Mouse (Mus musculus): Measurements from ENCODE around the gene Ssbp3.

The Ssbp3 gene

DNA sequence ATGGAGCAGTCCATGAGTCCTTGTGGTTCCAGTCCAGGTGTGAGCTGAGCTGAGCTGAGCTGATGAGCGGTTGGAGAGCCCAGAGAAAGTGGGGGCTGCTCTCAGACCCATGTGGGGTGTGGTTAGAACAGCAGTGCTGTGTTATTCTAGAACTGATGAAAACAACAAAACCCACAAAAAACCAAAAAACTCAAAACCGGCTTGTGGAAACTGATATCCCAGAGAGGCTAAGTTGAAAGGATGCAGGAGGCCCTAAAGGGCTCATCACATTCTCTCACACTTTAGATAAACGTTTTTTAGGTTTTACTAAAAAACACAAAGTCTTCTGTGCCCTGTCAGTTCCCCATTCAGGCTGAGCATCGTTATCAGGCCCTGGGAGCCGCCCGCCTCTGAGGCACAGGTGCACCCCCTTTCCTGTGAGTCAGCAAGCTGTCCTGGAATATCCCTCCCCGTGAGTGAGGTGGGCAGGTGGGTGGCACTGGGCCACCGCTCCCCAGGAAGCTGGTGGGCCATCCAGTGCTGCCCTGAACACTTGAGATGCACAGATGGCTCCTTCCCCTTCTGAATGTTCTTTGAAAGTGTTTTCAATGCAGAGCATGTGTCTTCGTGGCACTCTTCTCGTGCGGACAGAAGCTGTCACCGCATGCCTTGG, 24.6 kb downstream of the Ssbp3 start:
- DNase-seq = no peak

DNA sequence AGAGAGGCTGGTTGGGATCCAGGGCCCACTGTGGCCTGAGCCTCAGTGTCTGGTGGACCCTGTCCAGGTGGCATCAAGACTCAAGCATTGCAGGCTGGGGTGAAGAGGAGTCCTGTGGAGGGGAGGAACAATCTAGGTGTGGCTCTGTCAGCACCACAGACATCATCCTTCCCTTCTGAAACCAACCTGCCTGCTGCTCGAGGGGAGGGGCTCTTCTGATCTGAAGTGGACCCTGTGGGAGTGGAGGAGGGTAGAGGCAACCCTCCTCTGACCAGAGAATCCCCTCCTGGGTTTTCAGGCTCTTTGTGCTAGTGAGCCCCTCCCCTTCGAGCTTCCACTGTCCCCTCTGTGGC, 25.1 kb downstream of the Ssbp3 start:
- no peak for DNase-seq

DNA sequence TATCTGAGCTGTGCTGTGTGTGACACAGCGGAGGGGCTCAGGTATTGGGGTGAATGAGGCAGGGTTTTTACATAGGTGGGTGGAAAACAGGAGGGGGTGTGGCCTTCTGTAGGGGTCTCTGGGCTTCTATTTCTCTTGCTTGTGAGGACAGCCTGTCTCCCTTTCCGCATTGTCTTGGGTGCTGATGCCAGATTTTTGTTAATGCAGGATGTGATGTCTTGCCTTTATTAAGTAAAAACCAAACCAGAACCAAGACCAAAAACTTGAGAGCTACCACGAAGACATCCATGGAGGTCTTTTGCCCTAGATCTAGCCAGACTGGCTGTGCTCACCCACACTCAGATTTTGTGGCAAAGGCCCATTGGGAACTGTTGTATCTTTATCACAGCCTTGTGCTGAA, 25.5 kb downstream of the Ssbp3 start:
- no peak for DNase-seq

DNA sequence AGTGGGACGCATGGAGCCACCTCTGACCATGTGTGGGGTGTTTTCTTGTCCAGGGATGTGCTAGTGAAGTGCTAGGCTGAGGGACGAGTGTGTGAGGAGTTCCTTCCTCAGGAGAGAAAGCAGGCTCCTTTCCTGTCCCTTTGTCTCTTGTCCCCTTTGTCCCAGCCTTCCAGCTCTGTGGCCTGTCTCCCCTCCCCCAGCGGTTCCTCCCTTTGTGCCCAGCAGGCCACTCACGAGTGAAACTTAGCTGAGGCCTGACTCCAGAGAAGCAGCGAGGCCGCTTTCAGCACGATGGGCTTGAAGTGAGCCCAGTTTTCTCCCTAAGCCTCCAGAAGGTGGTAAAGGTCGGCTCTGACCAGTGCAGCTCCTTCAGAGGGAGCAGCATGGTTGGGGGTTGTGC, 26.2 kb downstream of the Ssbp3 start:
- peak; percentile 21 for DNase-seq

DNA sequence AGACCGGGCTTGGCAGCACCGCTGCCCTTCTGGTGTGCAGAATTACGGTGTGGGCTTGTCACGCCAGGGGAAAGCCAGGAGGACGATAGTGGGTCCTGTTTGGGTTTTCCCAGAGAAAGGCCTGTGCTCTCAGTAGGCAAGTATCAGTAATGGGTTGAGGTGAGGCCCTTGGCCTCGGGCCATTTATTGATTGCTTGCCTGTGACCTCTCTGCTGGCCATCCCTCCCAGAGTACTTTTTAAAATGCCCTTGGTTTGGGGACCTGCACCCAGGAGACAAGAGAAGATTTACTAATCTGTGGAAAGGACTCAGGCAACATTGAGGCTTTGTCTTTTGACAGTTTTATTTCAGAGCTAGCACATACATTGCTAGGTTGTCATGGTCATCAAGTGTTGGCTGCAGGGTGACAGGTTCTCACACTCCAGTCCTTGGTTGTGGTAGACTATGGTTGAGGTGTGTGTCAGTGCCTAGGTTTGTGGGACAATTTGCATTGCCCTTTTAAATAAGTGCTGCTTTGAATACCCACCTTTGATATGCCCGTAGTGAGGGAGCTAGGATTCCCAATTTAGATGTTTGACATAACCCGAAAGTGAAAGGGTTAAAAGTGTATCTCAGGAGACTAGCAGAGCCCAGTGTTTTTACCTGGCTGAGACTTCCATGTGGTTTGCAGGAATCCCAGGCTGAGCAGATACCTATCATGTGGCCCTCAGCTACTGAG, 28.2 kb downstream of the Ssbp3 start:
- no peak for DNase-seq

DNA sequence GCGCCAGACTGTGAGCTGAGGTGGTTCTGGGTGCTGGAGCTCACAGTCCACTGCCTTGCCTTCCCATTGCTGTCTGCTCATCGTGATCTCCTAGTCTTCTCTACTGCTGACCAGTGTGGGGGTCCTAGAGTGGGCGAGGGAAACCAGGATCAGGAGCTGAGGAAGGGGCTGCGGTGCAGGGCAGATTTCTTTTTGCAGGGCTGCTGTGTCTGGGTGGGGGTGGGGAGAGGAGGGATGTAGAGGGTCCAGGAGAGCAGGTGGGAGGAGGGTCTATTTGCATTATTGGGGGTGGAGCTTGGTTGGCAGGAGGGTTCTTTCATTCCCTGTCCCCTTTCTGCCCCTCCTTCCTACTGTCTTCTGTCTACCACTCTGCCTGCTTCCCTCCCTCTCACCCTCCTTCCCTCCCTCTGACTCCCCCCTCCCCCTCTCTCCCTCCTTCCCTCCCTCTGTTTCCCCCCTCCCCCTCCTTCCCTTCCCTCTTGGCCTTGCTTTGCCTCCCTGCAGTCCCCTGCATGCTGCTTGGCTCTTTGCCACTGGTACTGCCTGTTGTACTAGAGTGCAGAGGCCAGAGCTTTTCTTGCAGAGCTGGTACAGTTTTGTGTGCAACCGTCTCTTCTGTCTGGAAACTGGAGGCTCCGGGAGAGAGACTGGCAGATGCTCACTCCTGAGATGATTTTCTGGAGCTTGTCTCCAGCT, 28.9 kb downstream of the Ssbp3 start:
- DNase-seq = peak; percentile 60

DNA sequence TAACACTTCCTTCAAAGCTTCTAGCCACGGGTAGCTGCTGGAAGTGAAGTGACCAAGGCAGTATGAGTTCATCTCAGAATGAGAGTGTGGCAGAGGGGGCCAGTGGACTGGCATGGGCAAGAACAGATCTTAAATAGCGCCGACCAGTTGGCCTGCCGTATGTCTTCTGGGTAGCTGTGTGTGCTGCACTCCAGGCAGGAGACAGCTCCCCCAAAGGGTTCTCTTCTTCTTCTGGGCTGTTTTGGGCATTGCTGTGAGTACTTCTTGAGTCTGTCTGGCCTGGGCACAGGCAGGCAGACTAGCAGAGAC, 29.4 kb downstream of the Ssbp3 start:
- no peak for DNase-seq

DNA sequence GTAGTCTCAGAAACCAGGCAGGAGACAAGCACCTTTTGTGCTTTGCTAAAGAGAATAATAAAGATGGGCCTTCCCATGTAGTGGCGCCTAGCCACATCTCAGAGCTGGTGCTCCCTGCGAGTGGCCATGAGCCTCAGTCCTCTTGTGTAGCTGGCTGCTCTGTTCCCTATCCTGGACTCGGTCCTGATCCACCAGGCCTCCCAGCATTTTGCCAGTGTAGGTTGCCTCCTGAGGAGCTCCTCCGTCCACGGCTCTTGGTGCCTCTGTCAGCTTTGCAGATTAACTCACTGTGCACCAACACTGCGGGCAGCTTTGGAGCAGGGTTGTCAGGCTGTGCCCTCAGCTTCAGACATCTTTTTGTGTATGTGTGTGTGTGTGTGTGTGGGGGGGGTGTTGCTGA, 30.4 kb downstream of the Ssbp3 start:
- DNase-seq = no peak

DNA sequence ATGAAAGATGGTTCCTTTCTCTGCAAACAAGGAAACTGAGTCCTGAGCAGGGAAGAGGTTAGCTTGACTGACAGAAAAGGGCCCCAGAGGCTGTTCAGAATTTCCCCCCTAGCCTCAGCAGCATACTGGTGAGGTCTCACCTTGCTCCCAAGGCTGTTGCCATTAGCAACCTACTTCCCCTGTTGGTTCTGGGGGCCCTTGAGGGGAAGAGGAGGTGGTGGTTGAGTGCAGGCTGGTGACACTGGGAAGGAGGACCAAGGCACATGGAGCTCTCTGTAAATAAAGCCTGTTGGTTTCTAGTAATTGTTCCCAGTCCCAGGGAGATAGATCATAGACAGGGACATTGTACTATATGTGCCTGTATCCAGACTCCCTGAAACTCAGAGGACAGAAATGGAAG, 31.0 kb downstream of the Ssbp3 start:
- DNase-seq = no peak

DNA sequence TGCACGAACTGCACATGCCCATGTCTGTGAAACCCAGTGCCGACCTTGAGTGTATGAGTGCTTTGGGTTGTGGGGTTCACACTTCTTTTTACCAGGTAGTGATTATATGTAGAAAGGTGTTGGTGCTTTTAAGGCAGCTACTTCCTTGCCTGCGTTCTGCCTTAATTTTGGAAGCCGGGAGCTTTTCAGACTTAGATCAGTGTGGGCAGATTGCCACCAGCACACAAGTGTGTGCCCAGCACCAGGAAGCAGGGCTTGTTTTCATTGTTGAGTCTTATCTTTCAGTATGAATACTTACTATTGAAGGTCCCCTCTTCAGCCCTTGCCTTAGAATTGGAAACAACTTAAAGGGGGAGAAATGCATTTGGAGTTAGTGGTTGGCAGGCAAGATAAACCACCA, 32.0 kb downstream of the Ssbp3 start:
- DNase-seq = peak; percentile 25

DNA sequence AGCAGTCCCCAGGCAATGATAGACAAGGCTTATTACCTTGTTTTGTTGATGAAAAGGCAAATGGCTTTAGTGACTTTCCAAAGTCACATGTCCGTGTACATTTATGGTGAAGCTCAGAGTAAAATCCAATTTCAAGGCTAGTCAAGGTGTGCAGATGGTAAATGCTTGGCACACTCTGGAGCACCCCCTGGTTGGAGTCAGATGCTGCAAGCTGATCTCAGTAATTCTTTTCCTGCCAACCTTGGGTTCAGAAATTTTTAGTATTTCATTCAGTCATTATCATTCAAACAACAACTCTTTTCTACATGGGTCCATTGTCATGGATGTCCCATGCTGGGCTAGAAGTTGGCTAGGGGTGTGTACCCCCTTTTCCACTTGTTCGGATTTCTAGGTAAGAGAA, 33.1 kb downstream of the Ssbp3 start:
- DNase-seq = no peak

DNA sequence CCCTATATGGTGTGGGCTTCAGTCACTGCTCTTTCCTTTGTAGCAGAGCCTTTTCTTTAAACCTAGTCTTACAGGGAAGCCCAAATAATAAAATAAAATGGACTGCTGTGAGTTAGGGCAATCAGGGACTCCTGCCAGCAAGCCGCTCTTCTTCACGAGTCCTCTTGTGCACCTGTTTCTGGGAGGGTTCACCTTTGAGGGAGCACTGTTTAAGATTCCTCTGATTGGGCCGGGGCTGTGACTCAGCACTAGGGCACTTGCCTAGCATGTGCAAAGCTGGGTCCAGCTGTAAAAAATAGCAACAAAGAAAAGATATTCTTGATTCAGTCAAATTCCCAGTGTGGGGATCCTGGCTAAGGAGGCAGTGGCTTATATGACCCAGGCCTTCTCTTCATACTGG, 34.4 kb downstream of the Ssbp3 start:
- no peak for DNase-seq

DNA sequence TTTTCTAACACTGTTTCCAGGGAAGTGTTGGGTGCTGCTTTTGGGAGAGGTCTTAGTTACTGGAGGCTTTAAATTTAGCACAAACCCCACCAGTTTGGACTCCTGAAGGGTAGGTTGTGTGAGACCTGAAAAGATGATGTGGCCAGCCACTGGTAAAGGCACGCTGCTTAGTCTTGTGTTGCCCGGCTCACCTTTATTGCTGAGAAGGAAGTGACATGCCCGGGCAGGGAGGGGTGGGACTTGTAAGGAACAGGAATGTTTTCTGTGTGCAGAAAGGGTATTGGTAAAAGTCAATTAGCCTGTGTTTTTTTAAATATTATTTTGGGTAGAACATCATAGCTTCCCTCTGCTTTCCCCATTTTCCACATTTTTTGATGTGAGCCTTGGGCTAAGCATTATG, 37.2 kb downstream of the Ssbp3 start:
- DNase-seq = no peak

DNA sequence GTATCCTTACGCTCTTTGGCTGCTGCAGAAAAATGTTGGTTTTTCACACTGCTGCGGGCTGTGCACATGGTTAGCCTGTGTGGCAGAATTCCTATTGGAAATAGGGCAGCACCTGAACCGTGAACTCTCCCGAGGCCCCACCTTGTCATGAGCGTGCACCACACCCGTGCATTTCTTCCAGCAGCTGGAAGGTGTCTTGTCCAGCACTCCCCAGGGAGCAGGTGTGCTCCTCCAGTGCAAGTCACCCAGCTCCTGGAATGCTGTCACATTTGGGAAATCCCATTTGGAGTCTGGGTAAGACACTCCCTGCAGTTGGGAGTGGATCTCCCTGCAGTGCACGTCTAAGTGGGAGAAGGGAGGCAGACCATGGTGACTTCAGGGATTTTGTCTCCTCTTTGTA, 38.0 kb downstream of the Ssbp3 start:
- DNase-seq = no peak

DNA sequence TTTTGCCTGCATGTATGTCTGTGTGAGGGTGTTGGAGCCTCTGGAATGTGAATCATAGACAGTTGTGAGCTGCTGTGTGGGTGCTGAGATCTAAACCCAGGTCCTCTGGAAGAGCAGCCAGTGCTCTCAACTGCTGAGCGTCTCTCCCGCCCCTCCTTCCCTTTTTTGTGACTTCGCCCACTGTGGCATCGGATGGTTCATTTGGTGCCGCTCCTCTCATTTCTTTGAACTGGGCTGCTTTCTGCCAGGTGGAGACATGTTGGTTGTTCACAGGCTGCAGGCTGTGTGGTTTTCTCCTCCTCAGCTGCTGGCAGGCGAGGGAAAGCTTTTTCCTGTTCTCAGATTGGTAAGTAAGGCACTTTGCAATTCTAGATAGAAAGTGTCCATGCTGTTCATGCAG, 38.7 kb downstream of the Ssbp3 start:
- no peak for DNase-seq

DNA sequence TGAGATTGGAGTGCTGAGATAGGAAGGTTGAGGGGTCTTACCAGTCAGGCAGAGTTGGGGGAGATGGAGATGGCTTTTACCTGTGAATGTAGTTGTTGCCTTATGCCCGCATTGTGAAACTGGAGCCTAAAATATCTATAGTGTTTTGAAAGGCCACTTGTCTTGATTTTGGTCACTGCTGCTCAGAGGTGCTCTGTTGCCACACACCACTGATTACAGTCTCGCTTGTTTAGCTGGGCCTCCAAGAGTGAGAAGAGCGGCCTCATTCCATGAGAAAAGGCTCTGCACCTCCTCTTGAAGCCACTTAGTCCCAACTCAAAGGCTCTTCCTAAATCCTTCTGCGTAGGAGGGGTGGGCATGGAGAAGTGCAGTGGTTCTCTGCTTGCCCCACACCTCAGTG, 40.3 kb downstream of the Ssbp3 start:
- no peak for DNase-seq

DNA sequence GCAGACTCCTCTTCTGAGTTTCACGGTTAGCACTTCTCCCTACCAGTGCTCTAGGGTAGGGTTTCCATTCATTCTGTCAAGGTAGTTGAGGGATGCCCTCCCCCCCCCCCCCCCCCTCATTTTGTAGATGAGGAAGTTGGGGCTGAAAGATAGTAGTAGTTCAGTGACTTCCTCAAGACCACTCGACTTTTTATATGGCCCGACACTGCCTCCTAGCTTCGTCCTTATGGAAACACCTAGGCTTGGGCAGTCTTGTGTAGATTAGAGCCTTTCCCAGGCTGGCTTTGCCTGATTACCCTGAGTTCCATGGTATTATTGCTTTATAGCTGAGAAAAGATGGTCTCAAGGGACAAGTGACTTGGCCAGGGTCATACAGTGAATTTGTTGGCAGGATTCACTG, 41.0 kb downstream of the Ssbp3 start:
- no peak for DNase-seq

DNA sequence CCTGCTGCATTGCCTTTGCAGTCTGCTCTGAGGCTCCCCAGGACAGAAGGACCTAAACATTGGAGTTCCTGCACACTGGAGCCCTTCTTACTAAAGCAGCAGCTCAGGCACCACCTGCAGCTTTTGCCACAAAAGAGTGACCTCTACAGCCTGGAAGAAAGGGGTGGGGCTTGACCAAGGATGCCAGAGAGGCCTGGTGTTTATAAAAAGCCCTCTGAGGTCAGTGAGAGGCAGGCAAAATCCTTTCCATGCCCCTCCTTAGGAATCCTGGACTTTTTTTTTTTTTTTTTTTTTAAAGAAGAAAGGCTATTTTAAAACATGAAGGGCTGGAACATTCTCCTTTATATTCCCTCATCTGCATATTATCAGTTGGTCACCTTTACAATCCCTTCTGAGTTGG, 42.7 kb downstream of the Ssbp3 start:
- DNase-seq = no peak

DNA sequence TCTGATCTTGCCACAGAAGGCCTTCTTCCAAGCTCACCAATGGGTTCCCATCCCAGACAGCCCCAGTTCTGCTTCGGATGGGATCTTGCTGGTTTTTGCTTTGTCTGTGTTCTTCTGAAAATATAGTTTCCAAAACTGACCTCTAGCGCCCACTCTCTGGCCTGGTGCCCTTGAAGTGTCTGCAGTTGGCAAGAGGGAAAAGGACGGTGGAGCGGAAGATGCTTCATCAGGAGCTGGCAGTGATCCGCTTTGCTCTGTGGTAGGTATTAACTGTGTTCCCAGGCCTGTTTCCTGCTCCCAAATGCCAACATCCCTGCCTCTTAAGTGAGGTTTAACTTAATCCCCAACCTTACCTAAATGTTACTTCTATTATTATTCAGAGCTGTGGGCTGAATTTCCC, 43.3 kb downstream of the Ssbp3 start:
- DNase-seq = no peak

DNA sequence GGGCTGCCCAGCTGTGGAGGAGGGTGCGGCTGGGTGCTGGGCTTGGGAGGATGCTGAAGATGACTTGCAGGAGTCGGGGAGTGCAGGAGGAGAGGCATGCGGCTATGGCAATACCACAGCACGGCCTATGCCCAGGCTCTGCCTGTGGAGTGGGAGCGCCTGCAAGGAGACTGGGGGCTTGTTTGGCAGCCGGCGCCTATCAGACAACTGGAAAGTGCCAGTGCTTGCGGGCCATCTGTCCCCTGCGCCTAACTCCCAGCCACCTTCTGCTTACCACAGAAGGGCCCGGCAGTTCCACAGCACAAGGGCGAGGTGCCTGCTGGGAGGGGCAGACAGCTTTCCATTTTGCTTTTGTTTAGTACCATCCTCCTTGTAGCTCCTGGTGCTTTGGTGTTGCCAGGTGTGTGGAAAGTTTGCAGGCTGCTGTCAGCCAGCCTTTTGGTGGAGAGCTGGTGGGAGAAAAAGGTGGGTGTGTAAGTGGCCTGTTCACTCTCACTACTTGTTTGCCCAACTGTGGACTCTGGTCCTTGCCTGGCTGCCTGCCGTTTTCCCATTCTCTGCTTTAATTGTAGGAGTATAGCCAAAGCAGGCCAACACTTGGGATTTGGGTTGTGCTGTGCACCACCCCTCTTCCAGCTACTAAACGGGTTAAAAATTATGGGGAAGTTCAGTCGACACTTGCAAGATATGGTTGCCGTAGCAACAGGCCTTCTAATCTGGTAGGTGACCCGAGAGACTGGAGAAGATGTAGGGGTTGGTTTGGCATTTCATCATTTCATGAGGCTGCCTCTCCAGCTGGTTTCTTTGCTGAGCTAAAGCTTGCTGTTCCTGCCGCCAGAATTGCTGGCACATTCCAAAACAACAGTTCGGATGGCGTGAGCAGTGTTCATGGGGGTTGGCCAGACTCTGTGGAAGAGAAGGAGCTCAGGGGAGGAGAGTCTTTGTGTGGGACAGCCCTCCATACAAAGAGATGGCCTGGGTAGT, 45.5 kb downstream of the Ssbp3 start:
- peak; percentile 41 for DNase-seq

DNA sequence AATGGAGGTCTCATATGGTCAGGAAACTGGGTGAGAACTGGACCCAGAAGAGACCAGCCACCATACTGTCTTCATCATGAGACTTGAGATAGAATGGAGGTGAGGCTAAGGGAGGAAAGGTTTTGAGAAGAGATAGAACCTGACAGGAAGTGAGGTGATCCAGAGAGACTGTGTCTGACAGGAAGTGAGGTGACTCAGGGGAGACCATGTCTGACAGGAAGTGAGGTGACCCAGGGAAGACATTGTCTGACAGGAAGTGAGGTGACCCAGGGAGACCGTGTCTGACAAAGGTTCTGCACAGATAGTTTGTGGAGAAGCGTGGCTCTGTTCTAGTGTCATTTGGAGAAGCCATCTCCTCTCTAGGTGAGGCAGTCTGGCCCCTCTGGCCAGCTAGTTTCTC, 47.6 kb downstream of the Ssbp3 start:
- no peak for DNase-seq

DNA sequence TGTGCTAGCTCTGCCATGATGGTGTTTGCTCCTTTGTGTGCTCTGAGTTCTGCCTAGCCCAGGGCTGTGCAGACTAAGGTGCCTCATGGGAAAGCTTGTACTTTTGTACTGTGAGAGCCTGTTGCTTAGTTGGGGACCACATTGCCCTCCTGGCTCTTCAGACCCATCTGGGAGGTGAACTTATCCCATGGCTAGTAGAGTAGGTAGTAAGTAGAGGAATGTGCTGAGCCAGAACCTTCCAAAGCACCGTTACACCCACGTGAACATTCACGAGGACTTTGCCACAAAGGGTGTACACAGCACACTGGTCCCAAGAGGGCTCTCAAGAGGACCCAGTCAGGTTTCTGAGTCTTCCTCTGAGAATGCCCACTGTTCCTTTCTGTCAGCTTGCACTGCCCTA, 48.1 kb downstream of the Ssbp3 start:
- no peak for DNase-seq

DNA sequence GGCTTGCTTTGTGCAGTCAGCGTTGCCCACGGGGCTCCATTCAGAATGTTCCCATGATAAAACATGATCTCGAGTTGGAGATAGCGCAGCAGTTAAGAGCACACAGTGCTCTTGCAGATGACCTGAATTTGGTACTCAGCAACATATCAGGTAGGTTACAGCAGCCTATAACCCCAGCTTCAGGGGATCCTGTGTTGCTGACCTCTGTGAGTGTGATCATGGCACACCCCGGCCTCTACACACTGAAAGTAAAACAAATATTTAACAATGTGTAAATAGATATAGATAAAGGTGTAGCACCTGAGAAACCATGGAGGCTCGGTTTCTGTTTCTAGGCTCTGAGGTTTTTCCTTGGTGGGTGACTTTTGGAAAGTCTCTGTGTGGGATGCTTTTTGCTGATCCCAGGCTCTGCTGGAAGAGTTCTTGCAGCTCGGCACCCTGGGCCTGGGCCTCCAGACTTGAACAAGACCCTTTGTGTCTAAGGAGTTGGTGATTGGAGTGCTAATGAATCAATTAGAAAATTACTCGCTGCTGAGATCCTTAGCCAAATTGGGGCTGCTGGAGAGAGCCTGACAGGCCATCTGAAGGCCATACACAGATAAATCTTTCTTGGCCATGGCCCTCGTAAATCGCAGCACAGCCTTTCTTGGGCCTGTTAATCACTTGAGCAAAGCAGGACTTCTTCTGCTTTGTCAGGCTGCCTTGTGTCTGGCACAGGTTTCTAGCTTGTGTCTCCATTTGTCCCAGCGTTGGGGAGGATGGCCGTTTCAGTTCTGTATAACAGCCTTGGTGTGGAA, 49.2 kb downstream of the Ssbp3 start:
- DNase-seq = no peak

Measured in lung, postnatal 14 days (tissue).